Mouse (Mus musculus): ENCODE results near the gene Rapgef6.

Rapgef6 gene

DNA sequence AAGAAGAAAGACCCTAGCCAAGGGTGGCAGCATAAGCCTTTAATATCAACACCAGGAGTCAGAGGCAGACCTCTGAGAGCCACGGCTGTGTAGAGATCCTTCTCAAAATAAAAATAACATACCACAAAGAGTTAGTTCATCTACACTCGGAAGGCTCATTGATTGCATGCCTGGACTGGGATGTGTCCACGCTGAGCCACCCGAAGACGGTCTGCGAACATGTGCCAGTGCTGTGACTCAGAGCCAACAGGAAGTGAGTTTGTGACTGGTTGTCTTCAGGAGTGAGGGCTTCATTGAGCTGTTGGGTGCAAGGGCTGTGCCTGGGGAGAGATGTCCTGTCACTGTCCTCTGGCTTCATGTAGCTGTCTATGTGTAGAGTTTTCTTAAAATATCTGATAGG is 171.0 kb downstream of the Rapgef6 start:
- DNase-seq (ENCODE audit: low spot score): no peak

- DNase-seq (ENCODE audit: low spot score): no peak
These were observed 171.6 kb downstream of the Rapgef6 start for GRCm38 (mm10) chr11:54694291-54694690.

DNA sequence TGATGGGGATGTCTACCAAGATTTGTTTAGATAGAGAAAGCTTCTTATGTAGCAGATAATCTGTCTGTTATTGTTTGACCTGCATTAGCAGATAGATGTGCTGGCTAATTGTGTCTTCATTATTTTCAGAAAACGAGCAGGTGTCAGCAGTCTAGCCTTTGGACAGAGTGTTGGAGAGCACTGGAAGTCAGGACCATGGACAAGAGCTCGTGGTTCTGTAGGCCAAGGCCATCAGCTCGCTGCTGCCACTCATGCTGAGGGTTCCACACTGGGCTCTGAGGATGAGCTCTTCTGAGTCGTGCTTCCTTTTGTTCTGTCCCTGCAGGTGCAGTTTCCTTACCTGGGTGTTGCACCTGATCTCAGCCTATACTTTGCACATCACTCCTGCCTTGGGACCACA is 173.3 kb downstream of the Rapgef6 start:
- DNase-seq (ENCODE audit: low spot score): no peak

DNA sequence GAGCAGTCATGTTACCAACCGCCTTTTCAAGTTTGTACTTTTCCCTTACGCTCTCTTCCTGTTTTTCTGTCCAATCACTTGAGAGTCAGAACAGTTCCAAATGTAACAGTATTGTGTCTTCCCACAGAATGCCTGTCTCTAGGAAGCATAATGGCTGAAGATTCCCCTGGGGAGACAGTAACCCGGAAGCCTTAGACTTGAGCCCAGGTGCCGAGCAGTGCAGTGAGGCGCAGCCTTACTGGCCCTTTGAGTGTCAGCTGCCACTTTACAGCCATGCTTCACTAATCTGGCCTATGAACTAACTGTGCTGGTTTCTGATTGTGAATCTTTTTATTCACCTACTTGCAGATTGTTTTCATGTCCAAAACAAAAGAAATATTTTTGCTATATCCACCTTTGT is 175.0 kb downstream of the Rapgef6 start:
- no peak for DNase-seq (ENCODE audit: low spot score)

GRCm38 (mm10) chr11:54698636-54699035 is 176.0 kb downstream of the Rapgef6 start:
- DNase-seq (ENCODE audit: low spot score): no peak

DNA sequence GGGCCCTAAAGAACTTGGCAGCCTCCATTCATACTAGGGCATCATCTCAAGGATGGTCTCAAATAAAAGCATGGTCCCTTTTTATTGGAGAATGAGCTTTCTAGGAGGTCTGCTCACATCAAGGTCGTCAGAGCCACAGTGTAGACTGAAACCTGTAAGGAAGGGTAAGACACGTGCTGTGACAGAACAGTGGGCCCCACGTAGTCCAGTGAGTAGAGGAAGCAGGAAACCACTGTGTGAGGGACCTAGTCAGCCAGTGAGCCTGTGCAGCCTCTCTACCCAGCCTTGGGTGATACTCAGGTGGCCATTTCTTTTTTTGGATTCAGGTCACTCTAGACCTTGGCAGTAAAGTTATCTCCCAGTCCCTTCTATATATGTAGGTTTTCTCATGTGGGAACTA is 177.3 kb downstream of the Rapgef6 start:
- no peak for DNase-seq (ENCODE audit: low spot score)

- DNase-seq (ENCODE audit: low spot score): no peak
These were observed 179.2 kb downstream of the Rapgef6 start for GRCm38 (mm10) chr11:54701848-54702247.

DNA sequence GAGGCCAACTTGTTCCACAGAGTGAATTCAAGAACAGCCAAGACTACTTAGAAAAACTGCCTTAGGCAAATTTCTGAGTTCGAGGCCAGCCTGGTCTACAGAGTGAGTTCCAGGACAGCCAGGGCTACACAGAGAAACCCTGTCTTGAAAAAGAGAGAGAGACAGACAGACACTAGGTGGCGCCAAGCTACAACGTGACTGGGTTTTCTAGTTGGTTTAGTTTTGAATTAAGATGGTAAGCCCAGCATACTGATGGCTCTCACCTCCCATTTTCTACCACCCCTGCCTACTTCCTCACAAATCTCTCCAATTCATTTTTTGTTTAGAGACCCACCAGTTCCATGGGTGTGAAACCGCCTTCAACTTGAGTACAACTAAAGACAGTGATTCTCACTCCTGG is 180.7 kb downstream of the Rapgef6 start:
- peak; percentile 63 for DNase-seq (ENCODE audit: low spot score)

GRCm38 (mm10) chr11:54708153-54708552 is 185.5 kb downstream of the Rapgef6 start:
- DNase-seq (ENCODE audit: low spot score): no peak

- DNase-seq (ENCODE audit: low spot score): no peak
These were observed 187.0 kb downstream of the Rapgef6 start for GRCm38 (mm10) chr11:54709645-54710044.

DNA sequence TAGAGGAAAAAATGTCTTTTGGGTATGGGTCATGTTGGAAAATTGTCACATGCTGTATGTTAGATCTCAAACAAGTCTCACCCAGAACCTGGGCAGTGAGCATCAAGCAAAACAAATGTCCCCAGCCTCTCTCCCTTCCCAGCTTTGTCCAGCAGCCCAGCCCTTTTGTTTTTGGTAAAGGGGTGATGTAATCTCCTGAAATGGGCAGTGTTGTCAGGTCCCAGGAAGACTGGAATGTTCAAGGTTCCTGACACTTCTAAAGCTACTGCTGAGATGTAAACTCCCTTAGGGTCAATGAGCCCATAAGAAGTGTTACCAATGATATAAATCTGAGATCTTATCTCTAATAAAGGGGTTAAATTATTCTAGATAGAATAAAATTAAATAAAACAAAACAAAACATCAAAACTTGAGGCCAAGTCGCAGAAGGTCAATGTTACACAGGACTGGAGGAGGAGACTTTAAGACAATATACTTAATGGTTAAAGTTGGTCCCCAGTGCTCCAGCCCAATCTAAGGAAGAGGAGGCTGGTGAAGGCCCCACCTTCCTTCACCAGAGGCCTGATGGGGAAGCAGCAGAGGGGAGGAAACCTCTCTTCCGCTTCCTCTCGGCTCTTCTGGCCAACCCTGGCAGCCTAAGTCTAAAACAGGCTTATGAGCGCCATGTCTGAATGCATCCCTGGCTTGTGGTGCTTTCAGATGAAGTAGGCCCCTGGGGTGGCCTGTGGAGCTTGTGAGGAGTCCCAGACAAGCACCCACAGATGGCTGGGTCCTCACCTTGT is 188.1 kb downstream of the Rapgef6 start:
- no peak for DNase-seq (ENCODE audit: low spot score)

DNA sequence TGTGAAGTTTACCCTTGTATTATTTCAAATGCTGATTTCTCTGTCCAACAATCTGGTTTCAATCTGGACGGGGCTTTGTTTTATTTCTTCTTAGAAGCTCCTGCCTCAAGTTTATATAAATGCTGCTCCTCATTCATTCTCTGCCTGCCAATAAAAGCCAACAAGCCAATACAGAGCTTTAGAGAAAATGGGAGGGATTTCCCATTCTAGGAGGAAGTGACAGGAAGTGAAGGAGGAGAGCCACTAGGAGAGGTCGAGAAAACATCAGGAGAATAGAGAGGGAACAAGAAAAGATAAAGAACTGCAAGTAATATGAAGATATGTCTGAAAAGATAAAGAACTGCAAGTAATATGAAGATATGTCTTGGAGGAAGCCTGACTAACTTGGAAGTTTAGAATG is 190.2 kb downstream of the Rapgef6 start:
- DNase-seq (ENCODE audit: low spot score): no peak

- no peak for DNase-seq (ENCODE audit: low spot score)
These were observed 195.2 kb downstream of the Rapgef6 start for GRCm38 (mm10) chr11:54717893-54718292.

- no peak for DNase-seq (ENCODE audit: low spot score)
These were observed 196.0 kb downstream of the Rapgef6 start for GRCm38 (mm10) chr11:54718601-54719000.

GRCm38 (mm10) chr11:54722057-54722456 is 199.4 kb downstream of the Rapgef6 start:
- DNase-seq (ENCODE audit: low spot score): no peak

- DNase-seq (ENCODE audit: low spot score): no peak
These were observed 201.8 kb downstream of the Rapgef6 start for GRCm38 (mm10) chr11:54724353-54725034.

- DNase-seq (ENCODE audit: low spot score): no peak
These were observed 204.0 kb downstream of the Rapgef6 start for GRCm38 (mm10) chr11:54726571-54727062.

DNA sequence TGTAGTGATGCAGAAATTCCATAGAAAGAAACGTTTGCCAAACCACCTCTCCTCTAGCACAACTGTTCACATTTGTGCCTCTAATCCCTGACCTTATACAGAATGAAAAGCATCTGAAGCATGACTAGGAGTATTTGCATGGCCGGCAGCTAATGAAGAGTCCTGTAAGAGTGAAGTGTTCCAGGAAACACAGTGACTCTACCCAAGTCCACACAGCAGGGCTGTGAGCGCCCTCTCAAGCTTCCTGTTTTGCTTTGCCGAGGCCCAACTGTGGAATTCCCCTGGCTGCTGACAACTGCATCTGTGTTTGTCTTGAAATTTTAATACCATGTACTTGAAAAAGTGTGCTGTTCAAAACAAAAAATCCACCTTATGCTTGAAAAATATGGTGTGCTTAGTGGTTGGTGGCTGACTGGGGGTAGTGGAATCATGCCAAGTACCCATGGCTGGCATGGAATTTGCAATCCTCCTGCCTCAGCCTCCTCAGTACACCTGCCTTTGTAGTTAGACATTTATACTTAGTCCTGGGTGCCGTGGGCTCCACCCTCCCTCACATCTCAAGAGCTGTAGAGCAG is 204.8 kb downstream of the Rapgef6 start:
- DNase-seq (ENCODE audit: low spot score): no peak

- DNase-seq (ENCODE audit: low spot score): no peak
These were observed 205.7 kb downstream of the Rapgef6 start for GRCm38 (mm10) chr11:54728371-54728770.

- no peak for DNase-seq (ENCODE audit: low spot score)
These were observed 206.7 kb downstream of the Rapgef6 start for GRCm38 (mm10) chr11:54729311-54729710.

DNA sequence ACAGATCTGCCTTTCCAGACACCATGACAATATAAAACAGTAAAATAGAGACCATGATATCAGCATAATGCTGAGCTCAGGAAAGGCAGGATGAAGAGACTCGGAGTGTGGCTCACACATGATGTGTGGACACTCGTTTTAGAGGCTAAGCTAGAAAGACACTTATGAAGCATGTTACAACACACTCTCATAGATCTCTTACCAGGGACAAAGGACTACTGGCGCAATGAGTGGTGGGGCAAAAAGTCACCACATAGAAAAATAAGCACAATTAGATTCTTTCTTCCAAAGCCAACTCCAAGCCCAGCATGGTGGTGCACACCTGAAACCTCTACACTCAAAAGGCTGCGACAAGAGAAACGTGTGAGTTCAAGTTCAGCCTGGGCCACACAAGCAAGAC is 208.3 kb downstream of the Rapgef6 start:
- no peak for DNase-seq (ENCODE audit: low spot score)

GRCm38 (mm10) chr11:54731367-54731766 is 208.7 kb downstream of the Rapgef6 start:
- DNase-seq (ENCODE audit: low spot score): no peak

DNA sequence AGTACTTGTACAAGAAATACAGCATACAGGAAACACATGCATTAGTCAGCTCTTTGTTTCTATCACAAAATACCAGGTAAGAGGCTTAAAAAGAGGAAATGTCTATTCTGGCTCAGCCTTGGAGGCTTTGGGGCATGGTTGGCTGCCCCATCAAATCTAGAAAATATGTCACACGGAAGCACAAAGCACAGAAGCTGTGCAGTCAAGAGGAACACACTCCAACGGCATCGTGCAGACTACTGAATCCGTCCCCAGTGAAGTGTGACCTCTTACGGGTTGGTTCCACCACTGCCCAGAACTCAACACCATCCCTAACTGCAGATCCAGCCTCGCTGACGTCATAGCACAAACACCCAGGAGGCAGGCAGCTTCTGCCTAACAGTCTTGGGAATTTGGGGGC is 210.9 kb downstream of the Rapgef6 start:
- DNase-seq (ENCODE audit: low spot score): no peak

All from ovary, postnatal 14 days (tissue).